Mouse (Mus musculus) neural tube, postnatal 0 days (tissue): ENCODE results near the gene Olfr368. TPM values are rescaled to one million over a fixed set of nuclear protein-coding genes. Genes with fewer than 3 reads are reported as not detected.

Source experiments
- polyA plus RNA-seq: library from polyadenylated mRNA; unstranded; fragments of >200 nt; fragmentation: Nextera tagmentation; extraction: Ambion mirVana; gene quantifications from 2 replicates; pipeline ENCODE4 v1.2.1, GENCODE M21; 2015

Olfr368 gene
- not detected in 2 replicates for polyA plus RNA-seq

DNA sequence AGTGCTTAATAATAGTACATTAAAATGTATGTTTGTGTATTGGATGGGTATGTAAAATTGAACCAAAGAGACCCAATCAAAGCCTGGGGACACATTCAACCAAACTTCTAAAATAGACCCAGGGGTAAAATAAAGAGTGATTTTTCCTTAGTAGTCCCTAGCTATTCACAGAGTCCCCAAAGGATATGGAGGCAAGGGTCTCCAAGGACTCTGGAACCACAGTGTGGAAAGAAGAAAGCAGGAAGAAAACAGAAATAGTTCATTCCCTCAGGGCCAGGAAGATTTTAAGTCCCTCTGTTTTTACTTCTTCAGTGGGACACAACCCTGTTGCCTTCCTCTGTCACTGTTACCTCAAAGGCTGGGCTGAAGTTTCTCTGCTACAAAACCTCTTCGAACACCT, at the start of gene Olfr368:
Gene Olfr368, plus strand, starts transcription at position 301 of the 400 bp plus-strand sequence.

DNA sequence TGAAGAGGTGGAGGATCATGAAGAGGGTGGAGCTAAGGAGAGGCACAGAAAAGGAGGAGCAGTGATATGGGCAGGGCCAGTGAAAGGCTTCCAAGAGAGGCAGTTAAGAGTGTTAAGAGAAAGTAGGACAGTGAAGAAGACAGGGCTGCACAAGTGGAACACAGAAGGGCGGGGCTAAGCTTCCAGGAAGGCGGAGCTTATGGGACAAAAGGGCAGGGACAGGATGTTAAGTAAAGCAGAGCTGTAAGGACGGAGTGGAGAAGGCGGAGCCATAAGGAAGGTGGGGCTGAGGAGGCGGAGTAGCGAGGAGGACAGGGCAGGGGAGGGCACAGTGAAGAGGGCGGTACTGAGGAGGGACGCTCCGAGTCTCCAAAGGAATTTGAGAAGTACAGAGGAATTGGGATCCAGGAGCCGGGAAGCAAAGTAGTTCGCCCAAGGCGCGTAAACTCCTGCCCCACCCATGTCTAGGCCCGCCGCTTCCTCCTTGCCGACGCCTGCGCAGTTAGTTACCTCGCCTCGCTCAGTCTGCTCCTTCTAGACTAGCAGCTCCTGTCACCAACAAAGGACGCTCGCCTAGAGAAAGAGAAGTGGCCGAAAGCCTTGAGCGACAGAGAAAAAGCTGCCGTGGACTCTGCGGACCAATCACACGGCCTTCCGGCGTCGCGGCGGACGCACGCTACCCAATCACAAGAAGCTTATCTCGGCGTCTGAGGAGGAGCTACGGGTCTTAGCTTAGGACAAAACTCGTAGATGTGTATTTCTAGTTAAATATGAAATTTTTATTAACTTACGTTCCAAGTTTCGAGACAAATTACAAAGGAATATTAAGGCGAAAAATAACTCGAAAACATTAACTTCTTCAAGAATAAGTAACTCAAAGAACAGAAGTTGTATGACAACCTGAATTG, 32.6 kb downstream of the Olfr368 start, which contains the start of gene Pdcl:
Gene Pdcl, minus strand, starts transcription at position 700 of the 908 bp plus-strand sequence.

Other genes starting within 250 kb of the Olfr368 start
- gene Olfr361, start 237.2 kb upstream of the Olfr368 start, polyA plus RNA-seq = not detected in 2 replicates
- not detected in 2 replicates for gene Olfr362, start 208.6 kb upstream of the Olfr368 start, polyA plus RNA-seq
- gene Olfr364-ps1, start 187.2 kb upstream of the Olfr368 start, polyA plus RNA-seq = not detected in 2 replicates
- gene Olfr365, start 138.3 kb upstream of the Olfr368 start, polyA plus RNA-seq = not detected in 2 replicates
- not detected in 2 replicates for gene Olfr366, start 114.9 kb upstream of the Olfr368 start, polyA plus RNA-seq
- 28.8 and 30.4 TPM in 2 replicates for gene Pdcl, start 32.8 kb downstream of the Olfr368 start, polyA plus RNA-seq
- 13.3 and 13.5 TPM in 2 replicates for gene Rc3h2, start 96.4 kb downstream of the Olfr368 start, polyA plus RNA-seq
- gene Zbtb26, start 116.6 kb downstream of the Olfr368 start, polyA plus RNA-seq = 3.2 and 3.8 TPM in 2 replicates
- 7.1 and 7.2 TPM in 2 replicates for gene Zbtb6, start 116.7 kb downstream of the Olfr368 start, polyA plus RNA-seq
- gene Rabgap1, start 116.8 kb downstream of the Olfr368 start, polyA plus RNA-seq = 40.8 and 46.2 TPM in 2 replicates
- gene Gpr21, start 189.8 kb downstream of the Olfr368 start, polyA plus RNA-seq = 7.1 and 9.4 TPM in 2 replicates